Mouse (Mus musculus) erythroblast, embryonic 14.5 days (primary cell): ENCODE measurements at regions not wholly inside any gene's neighbourhood (a gene's known extent, or its start where the extent isn't known, plus 50 kb on each side); places are given as distances from the start of the nearest gene placed in this dataset.

Experiments
- GATA1 ChIP-seq: IDR thresholded peaks from 2 replicates; pipeline ENCODE4 v1.6.1; 2012; ENCODE audit warnings: low read length, inconsistent platforms, mixed read lengths
- TAL1 ChIP-seq: IDR thresholded peaks from 3 replicates; pipeline ENCODE4 v1.6.1; 2012; ENCODE audit warnings: low read length, inconsistent platforms, mixed read lengths

DNA sequence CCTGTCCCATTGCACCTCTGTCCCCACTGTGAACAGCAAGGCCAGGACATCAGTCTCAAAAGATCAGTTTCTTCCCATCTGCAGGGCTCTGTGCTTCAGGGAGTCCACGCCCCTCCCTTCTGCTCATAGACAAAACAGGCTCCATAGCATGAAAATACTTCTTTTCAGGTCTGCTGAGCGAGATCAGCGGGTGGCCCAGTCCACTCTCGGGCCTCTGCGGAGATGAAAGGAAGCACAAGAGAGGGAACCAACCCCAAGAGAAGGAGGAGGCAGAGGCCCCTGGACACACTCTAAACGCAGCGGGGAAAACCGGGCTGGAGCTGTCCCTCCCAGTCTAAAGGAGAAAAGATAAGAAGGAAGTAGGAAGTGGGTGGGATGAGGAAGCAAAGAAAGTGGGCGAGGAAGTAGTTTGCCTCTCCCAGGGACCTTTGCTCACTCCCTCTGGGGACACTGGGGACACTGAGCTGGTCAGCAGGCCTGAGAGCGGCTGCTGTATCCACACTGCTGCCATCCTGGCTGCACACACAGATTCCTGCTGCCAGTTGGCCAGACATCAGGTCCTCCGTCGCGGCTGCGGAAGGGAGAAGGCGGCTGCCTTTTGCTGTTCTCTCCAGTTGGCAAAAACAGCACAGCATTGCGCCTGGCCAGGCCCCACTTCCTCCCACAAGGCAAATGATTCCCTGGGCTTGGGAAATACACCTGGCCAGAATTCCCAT, 143.5 kb downstream of the Rybp start:
- TF ChIP-seq GATA1 (no peak), TAL1 (no peak)
